Mouse (Mus musculus) cerebellum, adult 2 months (tissue): Measurements from ENCODE around the gene Fzd4.

Experiments
- CTCF ChIP-seq: fragments of 200-500 bp; IDR thresholded peaks from 2 replicates; pipeline ENCODE4 v1.5.1; 2011; ENCODE audit warnings: low read depth, mild to moderate bottlenecking, control low read depth, low read length, moderate library complexity, borderline replicate concordance; ENCODE audit not compliant: insufficient read depth
- POLR2A ChIP-seq: fragments of 200-500 bp; IDR thresholded peaks from 2 replicates; pipeline ENCODE4 v1.6.1; 2011; ENCODE audit warnings: low read length, control low read depth, borderline replicate concordance; ENCODE audit not compliant: insufficient read depth

DNA sequence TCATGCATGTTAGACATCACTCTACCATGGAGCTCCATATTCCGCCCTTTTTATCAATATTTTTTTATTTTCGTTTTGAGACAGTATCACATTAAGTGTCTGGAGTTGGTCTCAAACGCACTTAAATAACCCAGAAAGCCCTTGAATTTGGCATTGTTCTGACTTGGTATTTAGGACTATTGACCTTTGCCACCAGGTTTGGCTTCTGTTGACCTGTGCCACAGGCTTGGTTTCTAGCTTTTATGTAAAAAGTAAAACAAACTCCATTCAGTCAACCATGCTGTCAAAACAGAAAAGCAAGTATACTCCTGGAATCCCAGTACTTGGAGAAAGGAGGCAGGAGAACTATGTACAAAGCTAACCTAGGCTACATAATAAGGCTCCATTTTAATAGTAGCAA lies 12.9 kb upstream of the Fzd4 start:
- TF ChIP-seq CTCF, result no peak
- TF ChIP-seq POLR2A, result no peak
